Mouse (Mus musculus) liver, adult 2 months (tissue): ENCODE results near the gene Gm42906. TPM values are rescaled to one million over a fixed set of nuclear protein-coding genes. Genes with fewer than 3 reads are reported as not detected.
A peak's percentile ranks its signal among the peaks of the same experiment; 100 is the strongest.

Experiments used
- DNase-seq: peaks from one replicate; pipeline ENCODE4 v3.0.0-alpha.2; 2011; ENCODE audit warnings: low read depth, low spot score; ENCODE audit errors: extremely low read depth
- H3K27ac ChIP-seq: fragments of 200-500 bp; replicated peaks from 2 replicates; pipeline ENCODE4 v1.5.1; 2012; ENCODE audit warnings: low read depth, mild to moderate bottlenecking, control low read depth, inconsistent platforms, low read length; ENCODE audit not compliant: insufficient read depth
- H3K27me3 ChIP-seq: fragments of 200-500 bp; 2 replicates; pipeline ENCODE4 v1.6.1; 2012; ENCODE audit warnings: mild to moderate bottlenecking, moderate library complexity, low read length, inconsistent platforms; ENCODE audit not compliant: control insufficient read depth, insufficient read depth
- H3K36me3 ChIP-seq: fragments of 200-500 bp; 2 replicates; pipeline ENCODE4 v1.6.1; 2012; ENCODE audit warnings: low read length, inconsistent platforms; ENCODE audit not compliant: control insufficient read depth, insufficient read depth
- H3K4me1 ChIP-seq: fragments of 200-500 bp; 2 replicates; pipeline ENCODE4 v1.6.1; 2011; ENCODE audit warnings: low read length; ENCODE audit not compliant: control insufficient read depth, insufficient read depth
- H3K4me3 ChIP-seq: fragments of 200-500 bp; 2 replicates; pipeline ENCODE4 v1.5.1; 2011; ENCODE audit warnings: low read depth, mild to moderate bottlenecking, control low read depth, low read length, moderate library complexity; ENCODE audit not compliant: insufficient read depth
- H3K79me2 ChIP-seq: fragments of 200-500 bp; 2 replicates; pipeline ENCODE4 v1.6.1; 2012; ENCODE audit warnings: inconsistent platforms, mild to moderate bottlenecking, low read length, moderate library complexity; ENCODE audit not compliant: control insufficient read depth, insufficient read depth
- H3K9ac ChIP-seq: fragments of 200-500 bp; 2 replicates; pipeline ENCODE4 v1.6.1; 2012; ENCODE audit warnings: low read depth, mild to moderate bottlenecking, control low read depth, inconsistent platforms, low read length
- CTCF ChIP-seq: fragments of 200-500 bp; IDR thresholded peaks from 2 replicates; pipeline ENCODE4 v1.5.1; 2011; ENCODE audit warnings: low read depth, low read length, control low read depth
- POLR2A ChIP-seq: fragments of 200-500 bp; IDR thresholded peaks from 2 replicates; pipeline ENCODE4 v1.6.1; 2011; ENCODE audit warnings: low read length, control low read depth; ENCODE audit not compliant: insufficient read depth; ENCODE audit errors: extremely low read depth
- WGBS: fragments of 180-500 bp; shearing (Covaris S2); methylation state at CpG from one replicate; pipeline ENCODE4 v1.1.7; 2018; 5-methylcytosine and 5-hydroxymethylcytosine counted together
- polyA plus RNA-seq: library from polyadenylated mRNA; depleted of rRNA; stranded (reverse); fragments of >200 nt; gene quantifications from 2 replicates; pipeline ENCODE4 v1.2.3, GENCODE M21; 2012
- total RNA-seq: library from RNA; depleted of rRNA; stranded (reverse); fragments of >200 nt; gene quantifications from 2 replicates; pipeline ENCODE4 v1.2.3, GENCODE M21; 2014

Gene Gm42906
- total and polyA plus RNA-seq, 2 experiments = not detected

GRCm38 (mm10) chr5:151110461-151110908 is 317.5 kb downstream of the Gm42906 start:
- H3K4me3 ChIP-seq = no peak overlapping the region
- H3K9ac ChIP-seq = no peak overlapping the region
- TF ChIP-seq POLR2A = no peak
- no peak for TF ChIP-seq CTCF
- no peaks in the 10 kb centered on the region for H3K36me3 ChIP-seq
- H3K27ac ChIP-seq = peak overlapping the region; percentile 26; the same call in 1 of the 2 replicates
- 32% methylated on average over 6 of the region's 6 CpGs for WGBS
- DNase-seq = peak; percentile 81
- H3K27me3 ChIP-seq = no peaks in the 10 kb centered on the region
- H3K79me2 ChIP-seq = peaks cover 27% of the 10 kb centered on the region
- peaks cover 4% of the 10 kb centered on the region; the same call in 1 of the 2 replicates for H3K4me1 ChIP-seq

- no peak for TF ChIP-seq CTCF
- TF ChIP-seq POLR2A = no peak
- H3K4me1 ChIP-seq = peaks cover 8% of the 10 kb centered on the region
- no peak overlapping the region for H3K4me3 ChIP-seq
- 55% methylated on average over 2 of the region's 2 CpGs for WGBS
- no peaks in the 10 kb centered on the region for H3K36me3 ChIP-seq
- H3K9ac ChIP-seq = no peak overlapping the region
- H3K27ac ChIP-seq = peak overlapping the region; percentile 23; the same call in 1 of the 2 replicates
- H3K79me2 ChIP-seq = peaks cover 25% of the 10 kb centered on the region
- DNase-seq = no peak
- H3K27me3 ChIP-seq = no peaks in the 10 kb centered on the region
These were observed 318.1 kb downstream of the Gm42906 start for GRCm38 (mm10) chr5:151109822-151110221.

GRCm38 (mm10) chr5:151108955-151109354 is 319.0 kb downstream of the Gm42906 start:
- Histone ChIP-seq H3K27ac (no peak overlapping the region), H3K4me1 (peaks cover 14% of the 10 kb centered on the region), H3K9ac (no peak overlapping the region), H3K27me3 (no peaks in the 10 kb centered on the region), H3K79me2 (peaks cover 30% of the 10 kb centered on the region), H3K36me3 (no peaks in the 10 kb centered on the region), H3K4me3 (no peak overlapping the region)
- TF ChIP-seq POLR2A = no peak
- no peak for TF ChIP-seq CTCF
- 89% methylated on average over 7 of the region's 7 CpGs for WGBS
- DNase-seq = no peak

DNA sequence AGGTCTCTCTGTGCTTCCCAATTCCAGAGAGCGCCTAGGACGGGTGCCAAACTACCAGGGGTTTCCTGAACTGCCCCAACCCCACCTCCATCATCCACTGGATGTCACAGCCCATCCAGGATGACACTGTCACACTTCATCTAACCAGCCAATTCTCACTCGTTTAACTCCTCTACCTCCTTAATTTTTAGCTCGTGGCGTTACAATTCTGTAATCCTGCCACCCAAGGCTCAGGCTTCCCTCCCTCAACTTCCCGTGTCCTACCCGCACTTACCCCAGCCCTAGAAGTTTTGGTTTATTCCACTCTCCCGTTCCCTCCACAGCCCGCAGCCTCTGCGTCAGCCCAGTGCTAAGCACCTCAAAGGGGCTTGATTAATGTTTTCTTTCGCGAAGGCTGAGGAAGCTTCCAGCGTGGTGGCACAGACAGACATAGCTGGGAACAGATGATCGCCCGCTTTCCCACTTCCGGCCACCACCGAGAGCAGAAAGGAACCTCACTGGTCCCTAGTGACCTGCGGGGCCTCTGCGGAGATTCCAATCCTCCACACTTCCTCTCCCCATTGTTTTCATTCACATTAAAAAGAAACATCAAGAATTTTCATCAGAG is 319.6 kb downstream of the Gm42906 start:
- H3K4me1 ChIP-seq = peaks cover 16% of the 10 kb centered on the region
- no peaks in the 10 kb centered on the region for H3K36me3 ChIP-seq
- WGBS = 73% methylated on average over 19 of the region's 19 CpGs
- no peak for DNase-seq
- TF ChIP-seq CTCF (no peak), POLR2A (no peak)
- no peak overlapping the region for H3K9ac ChIP-seq
- no peak overlapping the region for H3K4me3 ChIP-seq
- peaks cover 30% of the 10 kb centered on the region for H3K79me2 ChIP-seq
- no peak overlapping the region for H3K27ac ChIP-seq
- H3K27me3 ChIP-seq = no peaks in the 10 kb centered on the region

DNA sequence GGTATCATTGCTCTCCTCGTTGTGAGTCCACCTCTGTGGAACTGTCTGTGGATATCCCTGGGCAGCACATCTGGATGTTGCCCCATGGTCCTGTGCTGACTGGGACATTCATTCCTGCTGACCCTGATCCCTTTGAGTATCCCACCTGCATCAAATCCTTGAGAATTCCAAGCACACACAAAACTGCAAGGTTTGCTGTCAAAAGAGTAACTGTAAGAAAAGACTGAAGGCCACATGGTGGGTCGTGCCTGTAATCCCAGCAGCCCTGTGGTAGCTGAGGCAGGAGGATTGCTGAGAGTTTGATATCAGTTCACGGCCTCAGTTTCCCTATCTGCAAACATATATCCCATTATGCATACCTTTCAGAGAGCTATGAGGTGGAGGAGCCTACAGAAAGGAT is 321.1 kb downstream of the Gm42906 start:
- Histone ChIP-seq H3K27me3 (no peaks in the 10 kb centered on the region), H3K4me3 (no peak overlapping the region), H3K4me1 (peaks cover 17% of the 10 kb centered on the region), H3K36me3 (no peaks in the 10 kb centered on the region), H3K9ac (no peak overlapping the region), H3K27ac (no peak overlapping the region), H3K79me2 (peaks cover 38% of the 10 kb centered on the region)
- 94% methylated on average over 3 of the region's 3 CpGs for WGBS
- TF ChIP-seq POLR2A (no peak), CTCF (no peak)
- DNase-seq = no peak

GRCm38 (mm10) chr5:151105054-151105971 is 322.6 kb downstream of the Gm42906 start:
- no peak overlapping the region for H3K27ac ChIP-seq

More at GRCm38 (mm10) chr5:151105054-151105971, 322.6 kb downstream of the Gm42906 start:
- TF ChIP-seq POLR2A (no peak), CTCF (no peak)
- DNase-seq = peak; percentile 52
- WGBS = 56% methylated on average over 10 of the region's 10 CpGs
- Histone ChIP-seq H3K27me3 (no peaks in the 10 kb centered on the region), H3K79me2 (peaks cover 42% of the 10 kb centered on the region), H3K9ac (no peak overlapping the region), H3K4me1 (peaks cover 16% of the 10 kb centered on the region), H3K4me3 (no peak overlapping the region), H3K36me3 (no peaks in the 10 kb centered on the region)
